Mouse (Mus musculus) heart, postnatal 0 days (tissue): ENCODE measurements around the gene Aldh1l1.
A peak's percentile ranks its signal among the peaks of the same experiment; 100 is the strongest.

Experiments
- CTCF ChIP-seq: IDR thresholded peaks from 2 replicates; pipeline ENCODE4 v1.5.1; 2016; ENCODE audit warnings: antibody characterized with exemption, control low read depth, low read depth
- EP300 ChIP-seq: IDR thresholded peaks from 2 replicates; pipeline ENCODE4 v1.6.1; 2016; ENCODE audit warnings: antibody characterized with exemption, low read depth

DNA sequence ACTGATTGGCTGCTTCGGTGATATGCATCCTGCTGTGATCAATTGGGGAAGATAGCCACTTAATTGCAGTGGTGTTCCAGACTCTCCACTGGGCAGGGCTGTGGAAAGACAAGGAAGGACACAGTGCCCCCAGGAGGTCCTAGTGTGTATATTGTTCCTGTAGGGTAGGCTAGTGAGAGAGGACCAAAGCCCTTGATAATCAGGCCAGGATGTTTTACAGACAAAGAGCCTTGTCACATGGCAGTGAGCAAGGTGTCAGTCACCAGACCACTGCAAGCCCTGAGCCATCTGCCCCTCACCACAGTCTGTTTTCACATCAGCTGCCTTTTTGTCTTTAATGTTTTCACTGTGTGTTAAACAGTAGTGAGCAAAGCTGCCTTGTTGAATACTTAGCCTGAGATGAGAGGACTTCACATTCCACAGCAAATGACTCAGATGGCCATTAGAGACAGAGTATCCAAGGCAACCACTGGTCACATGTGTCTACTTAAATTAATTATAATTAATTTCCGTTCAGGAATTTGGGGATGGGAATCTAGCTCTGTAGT, 75.1 kb downstream of the Aldh1l1 start:
- TF ChIP-seq CTCF: peak; percentile 35; the same call in 1 of the 2 replicates
- no peak for TF ChIP-seq EP300
